Mouse (Mus musculus) A20 (cell line): Measurements from ENCODE around the gene Gtf2f2.
"Not testable (repeated sequence)": the region's sequence is repeated elsewhere in the genome, so short reads cannot be mapped to it uniquely, and the experiment has no call there.

Source experiments
- DNase-seq: peaks from one replicate; pipeline ENCODE4 v3.0.0-alpha.2; 2011; ENCODE audit warnings: low read depth, low spot score

Gene Gtf2f2

DNA sequence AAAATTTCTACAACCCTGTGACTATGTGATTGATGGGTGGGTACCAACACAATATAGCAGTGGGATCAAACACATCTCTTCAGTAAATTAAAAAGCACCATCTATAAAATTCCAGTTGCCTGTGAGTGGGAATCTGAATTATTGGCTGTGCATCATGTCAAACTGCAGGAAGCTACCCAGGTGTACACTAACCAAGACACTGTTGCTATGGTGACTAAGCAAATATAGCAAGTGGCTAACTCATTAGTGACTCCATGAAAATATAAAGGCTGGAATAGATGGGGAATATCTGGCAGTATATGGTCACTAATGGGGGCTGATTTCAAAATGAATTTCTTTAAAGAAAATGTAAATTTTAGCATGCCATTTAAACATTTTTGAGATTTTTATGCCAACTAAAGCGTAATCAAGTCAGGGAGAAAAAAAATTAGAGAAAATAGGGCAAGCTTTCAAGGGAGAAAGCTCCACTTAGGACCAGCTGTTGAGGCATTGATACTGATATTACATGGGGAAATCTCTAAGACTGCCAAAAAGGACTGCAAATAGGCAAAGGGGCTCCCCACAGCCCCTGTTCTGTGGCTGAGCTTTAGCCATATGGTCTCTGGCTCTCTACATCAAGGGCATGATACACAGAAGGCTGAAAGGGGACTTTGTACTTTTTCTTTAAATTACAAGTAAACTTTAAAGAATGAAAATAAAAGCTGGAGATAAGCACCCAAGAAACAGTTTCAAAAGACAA lies 87.2 kb downstream of the Gtf2f2 start:
- no peak for DNase-seq

DNA sequence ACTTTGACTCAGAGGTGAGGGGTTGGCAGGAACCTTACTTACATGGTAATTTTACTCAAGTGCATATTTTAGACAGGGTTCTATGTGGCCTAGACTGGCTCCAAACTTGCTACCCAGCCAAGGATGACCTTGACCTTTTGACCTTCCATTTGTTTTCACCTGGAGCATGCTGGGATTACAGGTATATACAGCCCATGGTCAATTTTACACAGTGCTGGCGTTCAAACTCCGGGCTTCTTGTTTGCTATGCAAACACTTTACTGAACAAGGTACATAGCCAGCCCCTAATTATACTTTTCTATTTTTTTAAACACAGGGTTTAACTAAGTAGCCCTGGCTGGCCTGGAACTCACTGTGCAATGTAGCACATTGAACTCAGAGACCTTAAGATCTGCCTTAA lies 98.0 kb downstream of the Gtf2f2 start:
- DNase-seq = no peak

DNA sequence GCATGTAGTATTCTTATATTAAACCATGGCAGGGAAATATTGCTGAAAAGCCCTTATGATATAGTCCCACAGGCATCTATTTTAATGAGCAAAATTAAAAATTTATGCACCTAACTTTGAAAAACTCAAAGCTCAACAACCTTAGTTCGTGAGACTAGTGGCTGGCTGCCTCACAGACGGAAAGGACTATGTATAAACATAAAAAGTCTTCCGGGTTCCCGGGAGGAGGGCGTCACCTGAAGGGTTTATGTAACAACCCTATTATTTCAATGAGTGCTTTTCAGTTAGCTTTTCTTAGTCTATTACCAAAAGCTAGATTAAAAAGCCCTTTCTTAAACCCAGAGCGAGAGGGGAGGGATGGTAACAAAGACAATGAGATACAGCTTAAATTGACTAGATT lies 98.7 kb downstream of the Gtf2f2 start:
- no peak for DNase-seq

DNA sequence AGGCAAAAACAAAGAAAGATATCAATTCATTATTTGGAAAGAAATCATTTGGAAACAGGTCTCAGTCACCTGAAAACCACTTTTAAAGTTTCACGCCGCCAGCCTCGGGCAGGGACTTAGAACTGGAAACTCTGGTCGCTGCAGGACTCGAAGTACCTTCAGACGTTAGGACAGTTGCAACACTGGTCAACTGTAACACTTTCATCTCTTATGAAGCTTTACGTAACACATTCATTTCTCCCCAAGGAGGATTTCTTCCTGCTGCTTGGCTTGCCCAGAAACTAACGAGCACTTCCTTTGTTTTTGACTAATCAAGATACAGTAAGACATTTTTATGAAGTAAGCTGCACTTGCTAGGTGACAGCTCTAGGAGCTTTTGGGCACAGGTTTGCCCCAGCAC lies 103.7 kb downstream of the Gtf2f2 start:
- no peak for DNase-seq

DNA sequence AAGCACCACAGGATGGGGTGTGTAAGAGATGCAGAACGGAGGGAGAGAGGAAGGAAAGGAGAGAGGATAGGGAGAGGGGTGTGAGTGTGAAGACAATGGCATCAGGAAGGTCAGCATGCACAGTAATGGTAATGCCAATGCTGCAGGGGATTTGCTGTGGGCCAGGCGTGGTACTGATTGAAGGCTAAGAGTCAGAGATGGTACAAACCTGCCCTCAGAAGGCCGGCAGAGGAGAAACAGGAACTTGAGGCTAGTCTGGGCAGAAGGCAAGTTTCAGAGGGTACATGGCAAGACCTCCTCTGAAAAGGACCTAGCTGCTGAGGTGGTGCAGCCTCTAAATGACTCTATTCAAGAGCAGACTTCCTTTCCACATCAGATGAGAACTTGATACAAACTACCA lies 105.7 kb downstream of the Gtf2f2 start:
- no peak for DNase-seq

DNA sequence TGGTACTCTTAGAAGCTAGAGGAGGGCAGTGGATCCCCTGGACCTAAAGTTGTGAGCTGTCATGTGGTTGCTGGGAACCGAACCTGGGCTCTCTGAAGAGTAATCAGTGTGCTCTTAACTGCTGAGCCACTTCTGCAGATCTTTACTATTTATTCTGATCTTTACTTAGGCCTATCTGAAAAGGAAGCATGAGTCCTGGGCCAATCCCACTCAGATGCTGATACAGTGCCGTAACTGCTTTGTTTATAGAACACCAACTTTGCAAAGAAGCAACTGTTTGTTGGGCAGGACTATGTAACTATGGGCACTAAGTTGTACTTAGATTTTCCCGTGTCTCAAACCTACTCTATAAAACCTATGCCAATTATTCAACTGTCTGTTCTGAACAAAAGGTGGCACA lies 107.5 kb downstream of the Gtf2f2 start:
- no peak for DNase-seq

DNA sequence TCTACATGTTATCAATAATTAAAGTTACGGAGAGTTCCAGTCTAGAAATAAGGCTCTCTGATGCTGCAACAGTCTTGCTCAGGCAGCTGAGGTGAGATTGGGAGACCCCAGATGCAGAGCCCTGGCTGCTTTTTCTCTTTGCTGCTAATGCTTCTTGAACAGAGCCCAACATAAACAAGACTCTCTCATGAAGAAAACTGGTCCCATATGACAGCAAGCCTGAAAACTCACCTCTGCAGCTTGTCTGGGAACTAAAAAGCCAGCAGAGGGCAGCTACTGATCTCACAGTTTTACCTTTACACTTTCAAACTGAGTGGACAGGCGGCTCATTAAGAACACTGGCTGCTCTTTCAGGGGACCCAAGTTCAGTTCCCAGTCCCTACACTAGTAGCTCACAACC lies 108.7 kb downstream of the Gtf2f2 start:
- DNase-seq = no peak

DNA sequence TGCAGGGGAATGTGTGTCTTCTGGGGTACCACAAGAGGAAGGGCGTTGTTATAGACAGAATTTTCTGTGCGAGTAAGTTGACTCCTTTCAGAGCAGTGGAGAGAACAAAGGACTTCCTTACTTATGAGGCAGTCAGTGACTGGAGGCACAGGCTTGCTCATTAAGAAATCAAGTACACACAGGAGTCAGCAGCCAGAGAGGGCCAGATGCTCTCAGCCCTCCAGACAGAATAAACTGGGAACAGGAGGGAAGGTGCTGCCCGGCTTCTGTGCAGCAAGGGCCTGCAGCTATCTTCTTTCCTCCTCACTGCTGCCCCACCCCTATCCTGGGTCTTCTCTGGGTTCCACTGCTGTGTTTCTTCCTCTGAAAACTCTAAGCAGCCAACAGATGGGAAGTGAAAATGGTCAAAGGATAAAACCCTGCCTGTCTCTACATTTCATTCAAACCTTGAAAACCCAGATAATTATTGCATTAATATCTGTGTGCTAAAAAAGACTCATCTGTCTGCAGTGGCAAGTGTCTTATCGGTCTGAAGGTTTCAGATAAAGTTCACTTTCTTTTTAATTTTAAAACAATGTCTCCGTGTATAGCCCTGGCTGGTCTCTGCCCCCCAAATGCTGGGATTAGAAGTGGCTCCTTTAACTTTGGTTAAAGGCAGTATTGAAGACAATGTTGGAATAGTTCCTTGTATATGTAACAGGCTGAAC lies 109.7 kb downstream of the Gtf2f2 start:
- DNase-seq = no peak

DNA sequence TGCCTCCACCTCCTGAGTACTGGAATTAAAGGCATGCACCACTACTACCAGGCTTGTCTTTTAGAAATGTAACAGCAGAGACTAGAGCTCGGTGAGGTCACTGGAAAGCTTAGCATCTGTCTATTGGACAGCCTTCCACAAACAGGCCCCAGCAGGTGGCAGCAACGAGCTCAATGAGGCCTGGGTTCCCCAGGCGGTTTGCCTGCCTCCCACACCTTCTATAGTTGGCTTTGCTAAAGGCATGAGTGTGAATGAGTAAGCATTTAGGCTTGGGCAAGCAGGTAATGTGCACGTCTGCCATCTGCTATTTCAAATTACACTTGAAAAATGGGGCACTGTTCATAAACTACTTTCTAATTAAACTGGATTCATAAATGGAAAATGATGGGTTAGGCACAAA lies 111.1 kb downstream of the Gtf2f2 start:
- peak; percentile 81 for DNase-seq

DNA sequence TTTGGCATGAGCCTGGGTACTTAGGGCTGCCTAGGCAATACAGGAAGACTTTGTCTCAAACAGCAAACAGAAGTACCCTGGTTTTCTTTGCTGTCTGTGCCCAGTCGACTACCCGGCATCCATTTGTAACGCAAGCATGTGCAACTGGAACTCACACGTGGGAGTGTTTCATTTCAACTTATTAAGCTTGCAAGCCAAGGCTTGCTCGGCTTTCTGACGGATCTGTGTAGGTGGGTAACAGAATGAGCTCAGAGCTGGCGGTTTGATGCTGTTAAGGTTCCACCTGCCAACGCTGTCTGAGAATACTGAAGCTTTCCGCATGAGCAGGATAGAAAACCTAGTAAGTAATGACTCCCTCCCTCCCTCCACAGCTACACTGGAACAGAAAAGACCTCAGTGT lies 118.5 kb downstream of the Gtf2f2 start:
- DNase-seq = no peak

DNA sequence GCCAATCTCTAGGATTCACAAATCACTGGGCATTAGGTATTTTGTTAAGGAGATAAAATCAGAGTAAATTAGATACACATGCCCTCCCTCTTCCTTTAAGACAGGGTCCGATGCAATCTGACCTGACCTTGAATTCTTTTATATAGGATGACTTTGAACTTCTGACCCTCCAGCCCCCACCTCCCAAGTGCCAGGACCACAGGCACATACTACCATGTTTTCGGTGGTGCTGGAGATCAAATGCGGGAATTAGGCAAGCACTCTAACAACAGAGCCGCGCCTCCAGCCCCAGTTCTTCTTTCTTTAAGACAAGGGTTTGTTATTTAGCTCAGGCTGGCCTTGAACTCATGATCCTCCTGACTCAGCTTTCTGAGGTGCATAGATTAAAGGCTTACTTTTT lies 126.8 kb downstream of the Gtf2f2 start:
- no peak for DNase-seq

DNA sequence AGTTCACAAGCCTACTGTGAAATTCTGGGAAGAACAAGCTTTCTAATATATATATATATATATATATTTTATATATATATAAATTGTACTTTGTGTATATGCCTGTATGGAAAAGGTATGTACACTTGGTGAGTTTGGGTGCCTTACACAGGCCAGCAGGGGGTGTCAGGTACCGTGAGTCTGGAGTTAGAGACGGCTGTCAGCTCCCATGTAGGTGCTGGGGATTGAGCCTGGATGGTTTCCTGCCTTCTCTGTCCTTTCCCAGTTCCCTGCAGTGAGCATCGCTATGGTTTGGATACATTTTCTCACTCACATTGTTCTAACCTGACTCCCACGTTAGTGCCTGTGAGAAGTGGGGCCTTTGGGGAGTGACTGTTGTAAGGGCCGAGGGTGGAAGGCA lies 127.3 kb downstream of the Gtf2f2 start:
- DNase-seq = no peak

DNA sequence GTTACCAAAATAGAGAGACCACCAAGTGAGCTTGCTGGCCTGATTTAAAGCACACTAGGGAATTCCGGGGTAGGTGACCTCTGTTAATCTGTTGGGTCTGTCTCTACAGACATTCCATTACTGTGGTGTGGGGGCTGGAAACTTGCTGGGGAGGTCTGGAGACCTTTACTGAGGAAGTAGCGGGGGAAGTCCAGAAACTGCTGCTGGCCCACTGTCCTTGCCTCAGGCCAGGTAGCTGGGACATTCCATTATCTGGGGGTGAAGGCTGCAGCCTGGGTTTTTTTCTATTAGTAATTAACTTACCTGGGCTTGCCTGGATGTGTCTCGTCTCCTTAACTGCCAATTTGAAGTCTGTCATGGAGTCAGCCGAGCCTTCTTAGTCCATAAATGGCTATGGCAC lies 128.8 kb downstream of the Gtf2f2 start:
- DNase-seq = no peak

DNA sequence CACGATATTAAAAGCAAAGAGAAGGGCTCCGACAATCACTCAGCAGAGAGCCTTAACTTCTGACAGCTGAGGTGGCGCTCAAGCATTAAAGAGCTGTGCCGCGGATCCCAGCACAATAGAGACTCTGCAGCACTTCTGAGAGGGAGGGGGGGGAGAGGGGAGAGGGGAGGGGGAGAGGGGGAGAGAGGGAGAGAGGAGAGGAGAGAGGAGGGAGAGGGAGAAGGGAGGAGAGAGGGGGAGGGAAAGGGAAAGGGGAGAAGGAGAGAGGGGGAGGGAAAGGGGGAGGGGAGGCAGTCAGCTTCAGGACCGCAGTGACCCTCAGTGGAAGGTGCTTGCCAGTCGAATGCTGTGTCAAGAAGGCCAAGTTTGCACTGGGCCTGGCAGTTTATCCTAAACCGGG lies 131.7 kb downstream of the Gtf2f2 start:
- no peak for DNase-seq

DNA sequence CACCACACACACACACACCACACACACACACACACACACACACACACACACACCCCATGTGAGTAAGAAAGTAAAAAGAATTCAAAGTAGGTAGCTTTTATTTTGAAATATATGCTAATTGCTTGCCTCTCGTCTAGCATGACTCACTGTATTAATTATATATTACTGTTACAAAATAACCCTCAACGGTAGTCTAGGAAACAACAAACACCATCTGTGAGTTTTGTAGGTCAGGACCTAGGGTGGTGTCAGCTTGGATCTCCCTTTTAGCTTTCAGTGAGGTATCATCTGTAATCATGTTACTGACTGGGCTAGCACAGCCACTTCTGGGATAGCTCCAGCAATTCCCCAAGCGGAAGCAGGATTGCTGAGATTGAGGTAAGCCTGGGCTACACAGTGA lies 133.4 kb downstream of the Gtf2f2 start:
- no peak for DNase-seq

DNA sequence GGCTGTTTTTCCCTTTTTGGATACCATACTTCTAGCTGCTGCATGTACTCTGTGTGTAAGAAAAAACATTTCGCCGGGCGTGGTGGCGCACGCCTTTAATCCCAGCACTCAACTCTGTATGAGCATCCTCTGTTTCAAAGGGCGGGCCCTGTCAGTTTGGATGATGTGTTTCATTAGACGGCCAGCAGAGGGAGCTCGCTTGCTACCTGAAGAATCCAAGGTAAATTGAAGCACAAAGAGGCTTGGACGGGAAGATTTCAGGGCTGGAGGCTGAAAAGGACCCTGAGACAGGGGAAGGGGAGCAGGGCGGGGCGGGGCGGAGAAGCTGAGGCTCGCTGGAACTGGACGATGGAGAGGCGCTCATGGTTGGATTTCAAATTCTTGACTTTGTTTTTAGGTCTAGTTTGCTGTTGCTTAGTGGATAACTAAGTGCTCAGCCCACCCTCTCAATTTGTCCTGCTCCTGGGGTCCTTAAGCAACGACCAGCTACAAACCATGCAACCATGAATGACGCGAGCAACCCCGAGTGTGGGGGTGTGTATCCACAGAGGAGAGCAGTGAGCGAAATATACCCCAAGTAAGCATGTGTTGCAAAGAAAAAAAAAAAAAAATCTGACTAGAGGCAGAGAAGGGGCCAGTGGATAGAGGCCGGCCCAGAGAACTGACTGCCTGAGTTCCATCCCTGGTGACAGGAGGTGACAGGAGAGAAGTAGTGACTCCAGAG lies 134.2 kb downstream of the Gtf2f2 start:
- peak; percentile 81 for DNase-seq

DNA sequence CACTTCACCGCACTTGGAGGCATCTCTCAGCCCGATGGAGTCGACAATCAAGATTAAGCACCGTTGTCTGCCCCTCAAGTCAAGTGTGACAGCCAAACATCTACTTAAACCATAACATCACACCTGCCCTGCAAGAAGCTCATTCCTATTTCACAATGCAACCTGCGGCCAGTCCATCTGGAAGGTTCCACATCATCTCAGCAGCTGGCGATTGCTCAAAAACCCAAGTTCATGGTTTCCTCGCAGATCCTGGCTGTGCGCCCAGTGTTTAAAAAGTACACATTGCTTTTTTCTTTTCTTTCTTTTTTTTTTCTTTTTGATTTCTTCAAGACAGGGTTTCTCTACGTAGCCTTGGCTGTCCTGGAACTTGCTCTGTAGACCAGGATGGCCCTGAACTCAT lies 137.1 kb downstream of the Gtf2f2 start:
- DNase-seq = no peak

DNA sequence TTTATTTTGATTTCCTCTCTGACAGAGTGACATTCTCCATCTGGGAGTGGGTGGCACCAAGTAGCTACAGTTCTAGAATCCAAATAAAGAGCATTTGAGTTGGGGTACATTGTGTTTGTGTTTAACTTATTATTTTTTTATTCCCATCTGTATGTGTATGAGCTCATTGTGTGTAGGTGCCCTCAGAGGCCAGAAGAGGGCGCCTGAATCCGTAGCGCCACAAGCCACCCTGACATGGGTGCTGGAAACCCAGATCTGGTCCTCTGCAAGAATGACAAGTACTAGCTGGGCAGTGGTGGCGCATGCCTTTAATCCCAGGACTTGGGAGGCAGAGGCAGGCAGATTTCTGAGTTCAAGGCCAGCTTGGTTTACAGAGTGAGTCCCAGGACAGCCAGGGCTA lies 138.9 kb downstream of the Gtf2f2 start:
- no peak for DNase-seq

DNA sequence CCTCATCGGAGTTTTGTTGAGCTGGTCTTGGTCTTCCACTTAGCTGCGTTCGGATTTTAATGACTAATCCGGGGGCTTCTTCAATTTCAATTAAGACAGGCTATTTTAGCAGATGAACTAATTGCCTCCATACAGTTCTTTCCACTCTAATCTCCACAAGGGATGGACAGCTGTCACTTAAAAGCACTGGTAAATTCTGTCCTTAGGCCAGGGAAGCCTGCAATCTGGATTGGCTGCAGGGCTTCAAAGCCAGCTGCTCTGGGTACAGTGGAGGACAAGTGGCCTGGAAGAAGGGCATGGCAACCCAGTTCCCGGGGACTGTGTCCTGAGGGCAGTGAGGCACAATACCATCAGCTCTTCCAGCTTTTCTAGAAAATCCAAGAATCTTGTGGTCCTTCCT lies 139.6 kb downstream of the Gtf2f2 start:
- no peak for DNase-seq

DNA sequence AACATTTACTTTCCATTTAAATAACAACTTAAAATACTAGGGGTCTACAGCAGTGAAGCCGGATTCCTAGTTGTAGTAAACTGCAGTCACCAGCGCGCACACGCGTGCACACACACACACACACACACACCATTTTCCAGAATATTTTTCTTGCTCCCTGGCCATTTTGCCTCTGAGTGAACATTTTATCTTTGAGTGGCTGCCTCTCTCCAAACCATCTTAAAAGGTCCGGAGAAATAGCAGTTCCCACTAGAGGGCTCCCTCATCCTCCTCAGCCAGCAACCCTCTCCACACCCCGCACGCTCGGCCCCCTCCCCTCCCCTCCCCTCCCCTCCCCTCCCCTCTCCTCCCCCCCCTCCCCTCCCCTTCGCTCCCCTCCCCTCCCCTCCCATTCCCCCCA lies 140.0 kb downstream of the Gtf2f2 start:
- DNase-seq = peak; percentile 60

DNA sequence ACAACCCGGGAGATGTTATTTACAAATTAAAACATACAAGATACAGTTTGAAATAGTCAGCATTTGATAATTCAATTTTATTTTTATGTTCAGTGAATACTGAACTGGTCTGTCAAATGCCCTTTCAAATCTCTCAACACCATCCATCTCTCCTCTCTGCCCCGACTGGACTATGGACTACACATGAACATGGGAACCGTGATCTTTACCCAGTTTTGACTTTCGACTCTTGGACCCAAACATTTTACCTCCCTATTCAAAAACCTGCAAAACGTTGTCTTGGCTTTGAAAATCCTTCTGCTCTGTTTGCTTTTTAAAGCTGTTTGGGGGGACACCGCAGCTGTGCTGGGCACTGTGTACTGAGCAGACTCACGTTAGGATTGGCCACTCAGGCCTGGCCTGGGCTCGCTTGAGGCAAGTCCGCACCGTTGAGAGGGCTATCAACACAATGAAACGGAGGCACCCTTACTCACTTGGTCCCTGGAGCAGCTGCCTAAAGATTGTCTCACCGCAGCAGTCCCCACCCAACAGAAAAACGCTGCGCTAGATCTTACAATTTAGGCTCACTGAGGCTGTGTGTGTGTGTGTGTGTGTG lies 140.8 kb downstream of the Gtf2f2 start:
- no peak for DNase-seq

DNA sequence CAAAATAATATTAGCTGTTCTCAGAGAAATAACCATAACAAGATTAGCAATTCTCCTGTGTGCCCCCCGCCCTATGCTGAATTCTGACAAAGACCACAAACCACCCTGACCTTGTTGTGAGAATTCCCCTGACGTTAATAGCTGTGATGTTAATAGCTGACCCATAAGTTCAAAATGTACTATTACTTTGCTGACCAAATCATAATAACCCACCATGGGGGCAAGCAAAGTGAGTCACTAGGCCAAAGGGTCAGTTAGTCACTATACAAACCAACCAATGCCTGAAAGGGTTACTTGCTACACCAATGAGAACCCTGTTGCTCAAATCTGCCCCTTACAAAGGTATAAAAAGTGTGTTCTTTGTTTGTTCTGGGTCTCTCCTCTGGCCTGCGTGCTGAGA lies 142.6 kb downstream of the Gtf2f2 start:
- DNase-seq = not testable (repeated sequence)
